Mouse (Mus musculus) midbrain, embryonic 16.5 days (tissue): ENCODE data around the gene Col1a2. TPM values are rescaled to one million over a fixed set of nuclear protein-coding genes. Genes with fewer than 3 reads are reported as not detected.

Experiments used
- ATAC-seq: fragments of 200-750 bp; cut with Nextera tagmentation; 2 replicates; pipeline ENCODE4 v1.8.0; 2017; ENCODE audit warnings: moderate TSS enrichment
- H3K27ac ChIP-seq: fragments of 300-500 bp; sonication (generic); 2 replicates; pipeline ENCODE4 v1.5.1; 2014; ENCODE audit warnings: mild to moderate bottlenecking, low read length, mixed read lengths
- H3K27me3 ChIP-seq: fragments of 300-500 bp; sonication (generic); 2 replicates; pipeline ENCODE4 v1.6.1; 2014; ENCODE audit warnings: low read depth, low read length, mixed read lengths; ENCODE audit not compliant: control insufficient read depth, insufficient read depth
- H3K36me3 ChIP-seq: fragments of 300-500 bp; sonication (generic); 2 replicates; pipeline ENCODE4 v1.6.1; 2014; ENCODE audit warnings: mild to moderate bottlenecking, low read length, moderate library complexity, mixed read lengths; ENCODE audit not compliant: control insufficient read depth, insufficient read depth
- H3K4me1 ChIP-seq: fragments of 300-500 bp; sonication (generic); 2 replicates; pipeline ENCODE4 v1.6.1; 2014; ENCODE audit warnings: mild to moderate bottlenecking, low read length, mixed read lengths; ENCODE audit not compliant: control insufficient read depth, insufficient read depth
- H3K4me2 ChIP-seq: fragments of 300-500 bp; sonication (generic); 2 replicates; pipeline ENCODE4 v1.6.1; 2014; ENCODE audit warnings: mild to moderate bottlenecking, low read length, mixed read lengths
- H3K4me3 ChIP-seq: fragments of 300-500 bp; sonication (generic); 2 replicates; pipeline ENCODE4 v1.5.1; 2014; ENCODE audit warnings: low read depth, mild to moderate bottlenecking, low read length, moderate library complexity, mixed read lengths
- H3K9ac ChIP-seq: fragments of 300-500 bp; sonication (generic); 2 replicates; pipeline ENCODE4 v1.6.1; 2014; ENCODE audit warnings: low read depth, low read length, mixed read lengths
- H3K9me3 ChIP-seq: fragments of 300-500 bp; sonication (generic); replicated peaks from 2 replicates; pipeline ENCODE4 v1.6.1; 2014; ENCODE audit warnings: mild to moderate bottlenecking, low read length, mixed read lengths; ENCODE audit not compliant: control insufficient read depth, poor library complexity, severe bottlenecking
- WGBS: fragments of 180-500 bp; shearing (Covaris S2); extraction: QIAGEN DNeasy Blood & Tissue Kit; methylation state at CpG from one replicate; pipeline ENCODE4 v1.1.7; 2014; 5-methylcytosine and 5-hydroxymethylcytosine counted together
- polyA plus RNA-seq: library from polyadenylated mRNA; unstranded; fragments of >200 nt; fragmentation: Nextera tagmentation; extraction: Ambion mirVana; gene quantifications from 2 replicates; pipeline ENCODE4 v1.2.1, GENCODE M21; 2015

Col1a2 gene
- polyA plus RNA-seq, 1 experiment from 2014 or later, result 78.9 TPM

DNA sequence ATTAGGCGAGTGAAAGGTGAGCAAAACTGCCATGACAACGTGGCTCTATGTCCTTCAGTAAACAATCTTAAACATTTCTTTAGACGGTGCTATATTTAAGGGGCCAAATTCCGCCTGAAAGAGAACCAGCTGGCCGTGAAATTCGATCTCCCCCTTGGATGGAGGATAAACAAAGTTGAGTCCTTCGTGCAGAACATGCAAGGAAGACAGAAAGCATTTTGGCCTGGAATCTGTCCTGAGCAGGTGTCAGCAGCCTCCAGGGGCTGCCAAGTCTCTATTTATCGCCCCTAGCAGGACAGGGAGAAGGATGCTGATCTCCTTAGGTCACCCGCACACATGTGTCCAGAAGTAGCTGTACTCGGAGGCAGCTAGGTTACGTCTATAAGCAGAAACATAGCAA is 56.5 kb downstream of the Col1a2 start:
- Histone ChIP-seq H3K9me3 (no peaks in the 10 kb centered on the region), H3K4me1 (no peaks in the 10 kb centered on the region), H3K4me2 (no peak overlapping the region), H3K27ac (no peak overlapping the region), H3K36me3 (no peaks in the 10 kb centered on the region), H3K27me3 (no peaks in the 10 kb centered on the region), H3K4me3 (no peak overlapping the region), H3K9ac (no peak overlapping the region)
- 32% methylated on average over 11 of the region's 11 CpGs for WGBS
- no peak for ATAC-seq

- Histone ChIP-seq H3K4me1 (no peaks in the 10 kb centered on the region), H3K27me3 (no peaks in the 10 kb centered on the region), H3K4me3 (no peak overlapping the region), H3K9ac (no peak overlapping the region), H3K27ac (no peak overlapping the region), H3K36me3 (no peaks in the 10 kb centered on the region), H3K9me3 (no peaks in the 10 kb centered on the region), H3K4me2 (no peak overlapping the region)
- ATAC-seq, result no peak
Observed at GRCm38 (mm10) chr6:4561621-4562020, 57.0 kb downstream of the Col1a2 start.

DNA sequence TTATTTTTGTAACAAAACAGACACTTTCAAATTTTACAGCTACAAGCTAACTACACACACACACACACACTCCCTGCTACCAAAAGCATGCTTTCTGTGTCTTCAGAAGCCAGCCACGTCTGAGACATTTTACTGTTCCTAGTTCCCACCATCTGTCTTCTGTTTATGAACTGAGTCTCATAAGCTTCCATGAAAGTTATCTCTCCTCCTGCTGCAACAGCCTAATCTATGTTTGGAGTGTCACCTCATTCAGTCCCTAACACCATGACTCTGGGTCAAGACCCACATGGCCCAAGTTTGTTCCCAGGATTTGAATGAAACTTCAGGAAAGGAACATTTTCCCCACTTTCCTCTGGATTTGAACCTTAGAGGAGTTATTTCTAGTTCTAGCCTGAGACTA is 57.8 kb downstream of the Col1a2 start:
- no peak for ATAC-seq

DNA sequence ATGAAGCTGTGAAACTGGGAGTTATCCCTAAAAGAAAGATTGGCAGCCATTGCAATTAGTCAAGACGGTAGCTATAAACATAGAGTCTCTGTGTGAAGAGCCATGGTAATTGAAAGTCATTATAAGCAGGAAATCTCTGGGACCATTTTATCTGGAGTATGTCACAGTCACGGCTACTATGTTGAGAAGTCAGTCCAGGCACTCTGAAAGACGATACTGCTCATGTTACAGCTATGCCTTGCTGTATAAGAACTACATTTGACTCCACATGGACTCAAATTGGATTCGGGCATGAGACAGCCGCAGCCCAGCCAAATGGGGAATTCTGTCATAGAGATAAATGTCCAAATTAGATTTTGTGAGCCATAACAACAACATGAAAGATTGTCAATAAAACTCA is 58.9 kb downstream of the Col1a2 start:
- WGBS, result 82% methylated on average over 5 of the region's 5 CpGs
- Histone ChIP-seq H3K4me1 (no peaks in the 10 kb centered on the region), H3K4me2 (no peak overlapping the region), H3K27ac (no peak overlapping the region), H3K4me3 (no peak overlapping the region), H3K27me3 (no peaks in the 10 kb centered on the region), H3K36me3 (no peaks in the 10 kb centered on the region), H3K9ac (no peak overlapping the region), H3K9me3 (no peaks in the 10 kb centered on the region)
- ATAC-seq, result no peak

More for the DNA sequence above, 57.8 kb downstream of the Col1a2 start:
- Histone ChIP-seq H3K4me3 (no peak overlapping the region), H3K4me2 (no peak overlapping the region), H3K9ac (no peak overlapping the region), H3K36me3 (no peaks in the 10 kb centered on the region), H3K27ac (no peak overlapping the region), H3K27me3 (no peaks in the 10 kb centered on the region), H3K4me1 (no peaks in the 10 kb centered on the region), H3K9me3 (no peaks in the 10 kb centered on the region)
- 66% methylated on average over 1 of the region's 1 CpGs for WGBS

DNA sequence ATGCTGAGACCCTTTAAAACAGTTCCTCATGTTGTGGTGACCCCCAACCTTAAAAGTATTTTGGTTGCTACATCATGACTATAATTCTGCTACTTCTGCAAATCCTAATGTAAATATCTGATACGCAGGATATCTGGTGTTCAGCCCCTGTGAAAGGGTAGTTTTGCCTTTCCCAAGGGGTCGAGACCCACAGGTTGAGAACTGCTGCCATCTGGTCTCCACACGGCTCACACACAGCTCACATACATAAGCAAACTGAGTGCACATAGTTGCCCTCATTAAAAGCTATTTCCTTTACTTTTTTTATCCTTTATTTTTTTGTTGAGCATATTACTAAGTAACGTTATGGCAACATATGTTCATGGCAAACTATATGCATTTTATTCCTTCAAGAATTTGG is 65.8 kb downstream of the Col1a2 start:
- Histone ChIP-seq H3K36me3 (no peaks in the 10 kb centered on the region), H3K4me2 (no peak overlapping the region), H3K9ac (no peak overlapping the region), H3K4me1 (no peaks in the 10 kb centered on the region), H3K27ac (no peak overlapping the region), H3K9me3 (no peaks in the 10 kb centered on the region), H3K27me3 (no peaks in the 10 kb centered on the region), H3K4me3 (no peak overlapping the region)
- no peak for ATAC-seq
- WGBS, result 82% methylated on average over 4 of the region's 4 CpGs

GRCm38 (mm10) chr6:4577756-4578155 is 73.1 kb downstream of the Col1a2 start:
- Histone ChIP-seq H3K27ac (no peak overlapping the region), H3K27me3 (no peaks in the 10 kb centered on the region), H3K9me3 (no peaks in the 10 kb centered on the region), H3K4me1 (no peaks in the 10 kb centered on the region), H3K9ac (no peak overlapping the region), H3K4me2 (no peak overlapping the region), H3K4me3 (no peak overlapping the region), H3K36me3 (no peaks in the 10 kb centered on the region)
- 72% methylated on average over 5 of the region's 5 CpGs for WGBS
- ATAC-seq, result no peak

DNA sequence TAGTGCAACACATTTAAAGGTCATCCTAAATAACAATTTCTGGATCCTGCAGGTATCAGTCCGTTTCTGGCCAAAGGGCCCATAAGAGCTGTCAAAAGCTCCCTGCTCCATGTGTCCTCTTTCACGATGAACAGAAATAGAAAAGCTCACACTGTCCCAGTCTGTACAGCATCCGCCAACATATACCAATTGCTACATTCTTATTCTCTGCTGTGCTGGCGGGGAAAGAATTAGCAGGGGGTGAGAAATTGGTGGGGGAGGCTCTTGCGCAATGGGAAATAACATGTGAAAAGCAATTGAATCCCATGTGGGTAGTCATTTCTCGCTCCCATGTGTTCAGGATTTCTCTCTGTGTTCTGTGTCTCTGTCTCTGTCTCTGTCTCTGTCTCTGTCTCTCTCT is 73.7 kb downstream of the Col1a2 start:
- no peak for ATAC-seq
- H3K4me3 ChIP-seq, result no peak overlapping the region
- H3K4me2 ChIP-seq, result no peak overlapping the region
- H3K27me3 ChIP-seq, result no peaks in the 10 kb centered on the region
- WGBS, result 88% methylated on average over 6 of the region's 6 CpGs
- H3K36me3 ChIP-seq, result no peaks in the 10 kb centered on the region
- no peaks in the 10 kb centered on the region for H3K9me3 ChIP-seq
- H3K4me1 ChIP-seq, result no peaks in the 10 kb centered on the region
- H3K9ac ChIP-seq, result no peak overlapping the region
- H3K27ac ChIP-seq, result no peak overlapping the region

- Histone ChIP-seq H3K4me2 (no peak overlapping the region), H3K4me1 (no peaks in the 10 kb centered on the region), H3K9me3 (no peaks in the 10 kb centered on the region), H3K4me3 (no peak overlapping the region), H3K27me3 (no peaks in the 10 kb centered on the region), H3K9ac (no peak overlapping the region), H3K27ac (no peak overlapping the region), H3K36me3 (no peaks in the 10 kb centered on the region)
- WGBS, result 80% methylated on average over 5 of the region's 5 CpGs
- ATAC-seq, result no peak
Observed at GRCm38 (mm10) chr6:4579620-4580019, 75.0 kb downstream of the Col1a2 start.

DNA sequence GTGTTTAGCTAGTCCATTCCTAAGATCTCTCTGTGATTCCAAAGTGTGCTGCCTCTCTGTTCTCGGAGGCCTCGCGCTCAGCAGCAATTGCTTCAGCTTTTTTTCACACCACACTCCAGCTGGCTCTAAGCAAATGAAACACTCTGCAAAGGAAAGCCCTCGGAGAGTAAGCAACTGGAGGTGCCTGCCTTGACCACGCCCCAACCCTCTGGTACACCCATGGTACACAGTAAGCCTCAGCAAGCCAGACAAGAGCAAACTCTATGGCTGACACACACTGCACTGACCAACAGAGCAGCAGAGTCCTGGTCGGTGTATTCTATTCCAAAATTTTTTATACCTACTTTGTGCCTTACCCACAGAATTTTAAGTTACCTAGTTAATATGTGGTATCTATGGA is 78.9 kb downstream of the Col1a2 start:
- Histone ChIP-seq H3K36me3 (no peaks in the 10 kb centered on the region), H3K4me1 (no peaks in the 10 kb centered on the region), H3K9ac (no peak overlapping the region), H3K4me2 (no peak overlapping the region), H3K4me3 (no peak overlapping the region), H3K9me3 (no peaks in the 10 kb centered on the region), H3K27ac (no peak overlapping the region), H3K27me3 (no peaks in the 10 kb centered on the region)
- no peak for ATAC-seq
- 27% methylated on average over 6 of the region's 6 CpGs for WGBS

DNA sequence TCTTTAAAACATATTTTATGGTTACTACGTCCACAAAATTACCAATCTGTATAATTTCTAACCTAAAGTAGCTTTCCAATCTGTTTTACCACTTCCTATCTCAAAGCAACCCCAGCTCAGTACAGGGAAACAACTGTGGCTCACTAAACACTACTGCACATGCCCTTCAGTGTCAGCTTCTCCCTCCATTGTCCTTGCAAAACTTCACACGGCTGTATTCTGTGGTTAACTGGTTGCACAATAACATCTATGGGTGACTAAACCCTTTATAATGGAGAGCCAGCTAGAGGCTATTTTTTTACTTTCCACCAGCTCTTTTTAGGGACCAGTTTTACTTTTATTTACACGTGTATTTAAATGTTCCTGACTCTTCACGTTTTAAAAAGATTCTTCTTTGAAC is 83.3 kb downstream of the Col1a2 start:
- Histone ChIP-seq H3K27me3 (no peaks in the 10 kb centered on the region), H3K27ac (no peak overlapping the region), H3K4me1 (no peaks in the 10 kb centered on the region), H3K4me2 (no peak overlapping the region), H3K9ac (no peak overlapping the region), H3K36me3 (no peaks in the 10 kb centered on the region), H3K4me3 (no peak overlapping the region), H3K9me3 (no peaks in the 10 kb centered on the region)
- no peak for ATAC-seq
- WGBS, result 70% methylated on average over 4 of the region's 4 CpGs
